Mouse (Mus musculus) heart, postnatal 0 days (tissue): Measurements from ENCODE around the gene Ncor2.

Source experiments
- CTCF ChIP-seq: IDR thresholded peaks from 2 replicates; pipeline ENCODE4 v1.5.1; 2016; ENCODE audit warnings: antibody characterized with exemption, control low read depth, low read depth
- EP300 ChIP-seq: IDR thresholded peaks from 2 replicates; pipeline ENCODE4 v1.6.1; 2016; ENCODE audit warnings: antibody characterized with exemption, low read depth

DNA sequence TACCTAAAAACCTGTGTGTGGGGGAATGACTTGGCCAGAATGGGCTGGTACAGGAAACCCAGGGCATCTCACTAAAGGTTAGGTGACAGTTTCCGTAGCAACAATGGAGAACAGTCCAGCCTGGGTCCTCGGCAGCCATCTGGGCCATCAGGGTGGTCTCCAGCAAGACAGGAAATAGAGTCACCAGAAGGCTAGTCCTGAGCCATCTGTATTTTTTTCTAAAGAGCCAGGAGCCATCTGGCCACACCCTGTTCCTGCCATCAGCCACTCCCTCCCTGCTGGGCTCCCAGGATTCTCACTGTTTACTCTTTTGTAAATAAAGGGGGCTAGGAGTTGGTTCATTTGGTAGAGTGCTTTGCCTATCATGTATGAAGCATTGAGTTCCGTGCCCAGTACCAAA lies 16.1 kb upstream of the Ncor2 start:
- TF ChIP-seq CTCF (no peak), EP300 (no peak)
